Comparison of ENCODE assay signal across 10 mouse cellular contexts in the genomic region with DNA sequence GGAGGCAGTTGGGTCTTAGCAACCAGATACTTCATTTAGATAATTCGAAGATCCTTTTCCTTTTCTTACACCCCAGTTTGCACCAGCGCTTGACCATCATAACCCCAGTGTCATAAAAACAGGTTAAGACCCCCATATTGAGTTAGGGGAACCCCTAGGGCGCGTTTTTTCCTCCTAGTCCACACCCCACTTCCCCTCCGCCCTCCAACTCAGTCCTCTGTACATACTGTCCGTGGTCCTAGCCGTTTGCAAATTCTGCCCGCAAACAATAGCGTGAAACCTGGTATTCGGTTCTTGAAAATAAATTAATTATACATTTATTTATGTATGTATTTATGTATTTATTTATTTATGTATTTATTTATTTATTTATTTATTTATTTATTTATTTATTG. TPM values are rescaled to one million over a fixed set of nuclear protein-coding genes. Genes with fewer than 3 reads are reported as not detected.
DNase-seq lines count a peak whose midpoint lies in the region; ATAC-seq and TF ChIP-seq lines count a peak whose summit lies in the region.
"Had no signal": no experiment of that assay in that cellular context is flagged by ENCODE, and none has a peak within 500 bp of the region (broad histone marks: within the 10 kb centered on the region; RNA-seq: fewer than 3 reads in every experiment).

No protein-coding gene starts in this region.

- intact Hi-C loops in heart, postnatal 14 days (cut with DNase I), result no loop called here
- intact Hi-C loops in left cerebral cortex, postnatal 4 days (cut with DNase I), result no loop called here

- TF ChIP-seq POLR2A in bone marrow macrophage, adult 2 months (IDR thresholded peaks at IDR 0.05; ENCODE audit: borderline replicate concordance, low read depth, low read length), result no peak

- WGBS in heart, embryonic 14.5 days, result 43% methylated on average over 10 of the region's 10 CpGs
- WGBS in hindbrain, embryonic 11.5 days, result 32% methylated on average over 10 of the region's 10 CpGs
- WGBS in midbrain, embryonic 11.5 days, result 33% methylated on average over 10 of the region's 10 CpGs

- H3K4me2 ChIP-seq in heart, embryonic 14.5 days (ENCODE audit: low read length), result peak overlapping the region; percentile 93
- peak overlapping the region; percentile 91 for H3K4me2 ChIP-seq in hindbrain, embryonic 11.5 days (replicated peaks; ENCODE audit: low read depth, low read length)
- peak overlapping the region; percentile 79 for H3K4me2 ChIP-seq in midbrain, embryonic 11.5 days

- TF ChIP-seq CTCF in bone marrow macrophage, adult 2 months (IDR thresholded peaks at IDR 0.05; ENCODE audit: low read depth, low read length), result no peak

- no peaks in the 10 kb centered on the region for H3K9me3 ChIP-seq in heart, embryonic 14.5 days (ENCODE audit: control insufficient read depth, low read length)
- H3K9me3 ChIP-seq in hindbrain, embryonic 11.5 days (ENCODE audit: control insufficient read depth, low read length), result no peaks in the 10 kb centered on the region
- H3K9me3 ChIP-seq in midbrain, embryonic 11.5 days (ENCODE audit: control insufficient read depth, low read length), result no peaks in the 10 kb centered on the region

- ATAC-seq in heart, embryonic 14.5 days (ENCODE audit: insufficient number of reproducible peaks, insufficient read depth, low FRiP score, low read depth), result no peak
- ATAC-seq in hindbrain, embryonic 11.5 days (ENCODE audit: low FRiP score), result peak; percentile 63
- ATAC-seq in midbrain, embryonic 11.5 days (ENCODE audit: low FRiP score), result peak; percentile 61; the same call in 1 of the 2 replicates
- ATAC-seq in erythroid progenitor cell, adult 5-6 weeks (replicated peaks; ENCODE audit: low FRiP score, poor library complexity, severe bottlenecking), result no peak

- H3K27ac ChIP-seq in heart, embryonic 14.5 days (replicated peaks in 1 of 2; ENCODE audit: control insufficient read depth in 1 of 2, insufficient read depth in 1 of 2, low read depth in 2 of 2, low read length in 2 of 2), result peak overlapping the region in 1 of 2 experiments; percentile 33; a peak in 1 of 4 replicates
- no peak overlapping the region for H3K27ac ChIP-seq in bone marrow macrophage, adult 2 months (ENCODE audit: insufficient read depth, low read depth, low read length)
- peak overlapping the region; percentile 65; the same call in 1 of the 2 replicates for H3K27ac ChIP-seq in hindbrain, embryonic 11.5 days (ENCODE audit: low read depth, low read length)
- H3K27ac ChIP-seq in midbrain, embryonic 11.5 days (ENCODE audit: low read depth, low read length), result peak overlapping the region; percentile 25

- no peaks in the 10 kb centered on the region for H3K36me3 ChIP-seq in heart, embryonic 14.5 days (ENCODE audit: control insufficient read depth, insufficient read depth, low read length)
- H3K36me3 ChIP-seq in hindbrain, embryonic 11.5 days (ENCODE audit: control insufficient read depth, insufficient read depth, low read length), result no peaks in the 10 kb centered on the region
- H3K36me3 ChIP-seq in midbrain, embryonic 11.5 days (ENCODE audit: control insufficient read depth, insufficient read depth, low read length), result no peaks in the 10 kb centered on the region

- peak overlapping the region; percentile 57 to 64 for H3K4me3 ChIP-seq in heart, embryonic 14.5 days (ENCODE audit: control insufficient read depth in 1 of 2, insufficient read depth in 1 of 2, low read depth in 1 of 2, low read length in 2 of 2)
- peak overlapping the region; percentile 64 for H3K4me3 ChIP-seq in bone marrow macrophage, adult 2 months (ENCODE audit: insufficient read depth, low read length)
- peak overlapping the region; percentile 54 for H3K4me3 ChIP-seq in hindbrain, embryonic 11.5 days (ENCODE audit: low read depth, low read length)
- H3K4me3 ChIP-seq in midbrain, embryonic 11.5 days (ENCODE audit: low read depth, low read length), result peak overlapping the region; percentile 60
- H3K4me3 ChIP-seq: myocyte had no signal

- DNase-seq in heart, postnatal 14 days, result no peak
- no peak for DNase-seq in hindbrain, embryonic 11.5 days (ENCODE audit: low spot score)
- no peak for DNase-seq in midbrain, embryonic 11.5 days (ENCODE audit: low spot score, missing footprints)
- no peak for DNase-seq in left cerebral cortex, postnatal 4 days
- no peak for DNase-seq in spleen, postnatal 14 days (ENCODE audit: low spot score in 2 of 2)

- peak overlapping the region; percentile 72 for H3K9ac ChIP-seq in heart, embryonic 14.5 days (ENCODE audit: low read length)
- H3K9ac ChIP-seq in hindbrain, embryonic 11.5 days (ENCODE audit: low read depth, low read length), result peak overlapping the region; percentile 57
- peak overlapping the region; percentile 69 for H3K9ac ChIP-seq in midbrain, embryonic 11.5 days (ENCODE audit: low read length)

- peaks cover 3 to 8% of the 10 kb centered on the region in 2 experiments; a peak in 2 of 4 replicates for H3K4me1 ChIP-seq in heart, embryonic 14.5 days (ENCODE audit: control insufficient read depth in 2 of 2, insufficient read depth in 2 of 2, low read length in 2 of 2)
- no peaks in the 10 kb centered on the region; the same call in 1 of the 2 replicates for H3K4me1 ChIP-seq in bone marrow macrophage, adult 2 months (ENCODE audit: control insufficient read depth, insufficient read depth, low read length)
- no peaks in the 10 kb centered on the region for H3K4me1 ChIP-seq in hindbrain, embryonic 11.5 days (replicated peaks; ENCODE audit: control insufficient read depth, insufficient read depth, low read length)
- no peaks in the 10 kb centered on the region; the same call in 1 of the 2 replicates for H3K4me1 ChIP-seq in midbrain, embryonic 11.5 days (ENCODE audit: control insufficient read depth, insufficient read depth, low read length)

- peaks cover 14% of the 10 kb centered on the region for H3K27me3 ChIP-seq in heart, embryonic 14.5 days (ENCODE audit: control insufficient read depth, insufficient read depth, low read length)
- H3K27me3 ChIP-seq in hindbrain, embryonic 11.5 days (ENCODE audit: control insufficient read depth, insufficient read depth, low read length), result peaks cover 6% of the 10 kb centered on the region; the same call in 1 of the 2 replicates
- peaks cover 4% of the 10 kb centered on the region; the same call in 1 of the 2 replicates for H3K27me3 ChIP-seq in midbrain, embryonic 11.5 days (ENCODE audit: control insufficient read depth, insufficient read depth, low read length)

RNA-seq across cellular contexts. Expression of a gene that starts 0.5 kb away (rescaled TPM):
- 5.7 TPM in 2 replicates for polyA plus RNA-seq in heart, embryonic 14.5 days (2014; fragmentation: Nextera tagmentation; extraction: Ambion mirVana)
- under 1 TPM; 0.68 to 0.76 TPM for total RNA-seq in heart, postnatal 14 days (2021)
- not detected in 2 replicates for polyA plus RNA-seq in bone marrow macrophage, adult 2 months (2012; ENCODE audit: insufficient read depth, insufficient read length, missing spikeins)
- 5.7 and 8.1 TPM in 2 replicates for polyA plus RNA-seq in hindbrain, embryonic 11.5 days (2014; fragmentation: Nextera tagmentation; extraction: Ambion mirVana)
- polyA plus RNA-seq in midbrain, embryonic 11.5 days (2014; fragmentation: Nextera tagmentation; extraction: Ambion mirVana), result 6.7 and 7.4 TPM in 2 replicates
- total RNA-seq in left cerebral cortex, postnatal 4 days (2021), result 10 to 100 TPM; 28.2 to 29.0 TPM
- not detected in 2 replicates for total RNA-seq in erythroid progenitor cell, adult 5-6 weeks (2015; ENCODE audit: low replicate concordance)
- not detected in 2 replicates for total RNA-seq in erythroid progenitor cell, adult 5-6 weeks (2017; ENCODE audit: low replicate concordance)
- total RNA-seq: gastrocnemius, adult 8-10 months had no signal
- polyA plus RNA-seq: myocyte had no signal

RNA-seq across cellular contexts. Expression of a gene that starts 43.9 kb away (rescaled TPM):
- 23.0 and 25.8 TPM in 2 replicates for polyA plus RNA-seq in heart, embryonic 14.5 days (2014; fragmentation: Nextera tagmentation; extraction: Ambion mirVana)
- total RNA-seq in heart, postnatal 14 days (2021), result 10 to 100 TPM; 26.5 to 32.7 TPM
- 24.0 and 26.6 TPM in 2 replicates for polyA plus RNA-seq in bone marrow macrophage, adult 2 months (2012; ENCODE audit: insufficient read depth, insufficient read length, missing spikeins)
- polyA plus RNA-seq in hindbrain, embryonic 11.5 days (2014; fragmentation: Nextera tagmentation; extraction: Ambion mirVana), result 20.2 and 23.4 TPM in 2 replicates
- 20.0 and 23.9 TPM in 2 replicates for polyA plus RNA-seq in midbrain, embryonic 11.5 days (2014; fragmentation: Nextera tagmentation; extraction: Ambion mirVana)
- 10 to 100 TPM; 81.2 to 82.6 TPM for total RNA-seq in left cerebral cortex, postnatal 4 days (2021)
- total RNA-seq in erythroid progenitor cell, adult 5-6 weeks (2015; ENCODE audit: low replicate concordance), result 13.7 and 17.2 TPM in 2 replicates
- total RNA-seq in erythroid progenitor cell, adult 5-6 weeks (2017; ENCODE audit: low replicate concordance), result 10.1 and 10.3 TPM in 2 replicates

RNA-seq across cellular contexts. Expression of a gene that starts 46.4 kb away (rescaled TPM):
- polyA plus RNA-seq in heart, embryonic 14.5 days (2014; fragmentation: Nextera tagmentation; extraction: Ambion mirVana), result 4.4 and 5.0 TPM in 2 replicates
- total RNA-seq in heart, postnatal 14 days (2021), result 1 to 10 TPM; 4.2 to 6.7 TPM
- 1.7 and 3.0 TPM in 2 replicates for polyA plus RNA-seq in bone marrow macrophage, adult 2 months (2012; ENCODE audit: insufficient read depth, insufficient read length, missing spikeins)
- 2.8 and 4.5 TPM in 2 replicates for polyA plus RNA-seq in hindbrain, embryonic 11.5 days (2014; fragmentation: Nextera tagmentation; extraction: Ambion mirVana)
- 3.2 TPM in 2 replicates for polyA plus RNA-seq in midbrain, embryonic 11.5 days (2014; fragmentation: Nextera tagmentation; extraction: Ambion mirVana)
- total RNA-seq in left cerebral cortex, postnatal 4 days (2021), result 10 to 100 TPM; 24.1 to 28.0 TPM
- total RNA-seq in erythroid progenitor cell, adult 5-6 weeks (2015; ENCODE audit: low replicate concordance), result not detected in 2 replicates
- 1.2 TPM in 1 of 2 replicates, not detected in the other for total RNA-seq in erythroid progenitor cell, adult 5-6 weeks (2017; ENCODE audit: low replicate concordance)

Comparison
In these comparisons a context has a peak if more than half of its experiments do, and no peak if none do; other contexts are left out.
1. ATAC-seq: peak in hindbrain, embryonic 11.5 days (single experiment) and midbrain, embryonic 11.5 days (single experiment); none in heart, embryonic 14.5 days (single experiment) and erythroid progenitor cell, adult 5-6 weeks (single experiment).
2. Peak in every context shown above with its lines, with median percentiles within 50 percentile points of each other: H3K4me2 ChIP-seq, H3K4me3 ChIP-seq and H3K9ac ChIP-seq.